Mouse (Mus musculus) midbrain, postnatal 0 days (tissue): ENCODE results near the gene Gm20388. TPM values are rescaled to one million over a fixed set of nuclear protein-coding genes. Genes with fewer than 3 reads are reported as not detected.

Experiments used
- ATAC-seq: fragments of 200-750 bp; cut with Nextera tagmentation; 2 replicates; pipeline ENCODE4 v1.8.0; 2017; ENCODE audit warnings: moderate number of reproducible peaks, mild to moderate bottlenecking, moderate TSS enrichment, moderate library complexity; ENCODE audit not compliant: low FRiP score
- DNase-seq: peaks from one replicate; pipeline ENCODE4 v3.0.0-alpha.2; 2015; ENCODE audit warnings: low spot score
- H3K27ac ChIP-seq: fragments of 300-500 bp; sonication (generic); 2 replicates; pipeline ENCODE4 v1.5.1; 2014; ENCODE audit warnings: low read depth, mild to moderate bottlenecking, low read length, mixed read lengths
- H3K27me3 ChIP-seq: fragments of 300-500 bp; sonication (generic); 2 replicates; pipeline ENCODE4 v1.6.1; 2014; ENCODE audit warnings: low read length, control low read depth, mixed read lengths; ENCODE audit not compliant: insufficient read depth
- H3K36me3 ChIP-seq: fragments of 300-500 bp; sonication (generic); 2 replicates; pipeline ENCODE4 v1.6.1; 2014; ENCODE audit warnings: low read length, control low read depth, mixed read lengths; ENCODE audit not compliant: insufficient read depth
- H3K4me1 ChIP-seq: fragments of 300-500 bp; sonication (generic); 2 replicates; pipeline ENCODE4 v1.6.1; 2014; ENCODE audit warnings: mild to moderate bottlenecking, control low read depth, antibody characterized with exemption, low read length, mixed read lengths; ENCODE audit not compliant: insufficient read depth
- H3K4me2 ChIP-seq: fragments of 300-500 bp; sonication (generic); 2 replicates; pipeline ENCODE4 v1.6.1; 2014; ENCODE audit warnings: low read depth, mild to moderate bottlenecking, low read length, mixed read lengths; ENCODE audit not compliant: poor library complexity, severe bottlenecking
- H3K4me3 ChIP-seq: fragments of 300-500 bp; sonication (generic); 2 replicates; pipeline ENCODE4 v1.5.1; 2014; ENCODE audit warnings: low read depth, mild to moderate bottlenecking, low read length, moderate library complexity
- H3K9ac ChIP-seq: fragments of 300-500 bp; sonication (generic); replicated peaks from 2 replicates; pipeline ENCODE4 v1.6.1; 2014; ENCODE audit warnings: mild to moderate bottlenecking, low read length, moderate library complexity, mixed read lengths; ENCODE audit not compliant: poor library complexity, severe bottlenecking
- H3K9me3 ChIP-seq: fragments of 300-500 bp; sonication (generic); 2 replicates; pipeline ENCODE4 v1.6.1; 2016; ENCODE audit warnings: low read length, control low read depth
- CTCF ChIP-seq: IDR thresholded peaks from 2 replicates; pipeline ENCODE4 v1.5.1; 2016; ENCODE audit warnings: antibody characterized with exemption, mild to moderate bottlenecking
- WGBS: fragments of 180-500 bp; shearing (Covaris S2); extraction: QIAGEN DNeasy Blood & Tissue Kit; methylation state at CpG from one replicate; pipeline ENCODE4 v1.1.7; 2014; 5-methylcytosine and 5-hydroxymethylcytosine counted together
- polyA plus RNA-seq: library from polyadenylated mRNA; unstranded; fragments of >200 nt; fragmentation: Nextera tagmentation; extraction: Ambion mirVana; gene quantifications from 2 replicates; pipeline ENCODE4 v1.2.1, GENCODE M21; 2015
- total RNA-seq: library from RNA; depleted of rRNA; stranded (reverse); fragments of >200 nt; gene quantifications from 2 replicates; pipeline ENCODE4 v1.2.3, GENCODE M21; 2014

Gm20388 gene
- total and polyA plus RNA-seq, 2 experiments from 2014 or later, result 74.2 TPM; not detected in 1

- no peaks in the 10 kb centered on the region for H3K4me1 ChIP-seq
- H3K4me3 ChIP-seq, result no peak overlapping the region
- peak; percentile 45 for TF ChIP-seq CTCF
- H3K36me3 ChIP-seq, result peaks cover 19% of the 10 kb centered on the region
- 64% methylated on average over 17 of the region's 17 CpGs for WGBS
- DNase-seq (no peak), ATAC-seq (no peak)
- H3K27ac ChIP-seq, result no peak overlapping the region
- H3K27me3 ChIP-seq, result no peaks in the 10 kb centered on the region
- no peak overlapping the region for H3K4me2 ChIP-seq
- no peak overlapping the region for H3K9ac ChIP-seq
- no peaks in the 10 kb centered on the region for H3K9me3 ChIP-seq
Measured at GRCm38 (mm10) chr8:121971488-121972058, 2060.9 kb downstream of the Gm20388 start.

GRCm38 (mm10) chr8:121973906-121974305, 2063.3 kb downstream of the Gm20388 start:
- WGBS, result 96% methylated on average over 28 of the region's 28 CpGs
- H3K4me1 ChIP-seq, result no peaks in the 10 kb centered on the region

GRCm38 (mm10) chr8:121977819-121978590, 2067.4 kb downstream of the Gm20388 start:
- H3K36me3 ChIP-seq, result peaks cover 43% of the 10 kb centered on the region
- peak; percentile 58; the same call in 1 of the 2 replicates for ATAC-seq
- no peak overlapping the region for H3K27ac ChIP-seq

More at GRCm38 (mm10) chr8:121973906-121974305, 2063.3 kb downstream of the Gm20388 start:
- no peak for DNase-seq
- Histone ChIP-seq H3K4me2 (no peak overlapping the region), H3K4me3 (no peak overlapping the region), H3K27me3 (no peaks in the 10 kb centered on the region), H3K36me3 (peaks cover 23% of the 10 kb centered on the region), H3K9ac (no peak overlapping the region), H3K27ac (no peak overlapping the region), H3K9me3 (no peaks in the 10 kb centered on the region)
- TF ChIP-seq CTCF, result no peak
- ATAC-seq, result no peak

GRCm38 (mm10) chr8:121978670-121979069, 2068.0 kb downstream of the Gm20388 start:
- no peak overlapping the region for H3K9ac ChIP-seq
- TF ChIP-seq CTCF, result no peak
- 98% methylated on average over 13 of the region's 13 CpGs for WGBS

More at GRCm38 (mm10) chr8:121977819-121978590, 2067.4 kb downstream of the Gm20388 start:
- TF ChIP-seq CTCF, result peak; percentile 94
- DNase-seq, result peak; percentile 88
- H3K4me3 ChIP-seq, result no peak overlapping the region
- no peak overlapping the region for H3K9ac ChIP-seq
- no peaks in the 10 kb centered on the region for H3K9me3 ChIP-seq
- no peak overlapping the region for H3K4me2 ChIP-seq
- 65% methylated on average over 8 of the region's 8 CpGs for WGBS
- H3K27me3 ChIP-seq, result no peaks in the 10 kb centered on the region
- H3K4me1 ChIP-seq, result no peaks in the 10 kb centered on the region

GRCm38 (mm10) chr8:121980792-121981519, 2070.3 kb downstream of the Gm20388 start:
- Histone ChIP-seq H3K36me3 (peaks cover 33% of the 10 kb centered on the region), H3K4me1 (no peaks in the 10 kb centered on the region), H3K4me2 (no peak overlapping the region), H3K9me3 (no peaks in the 10 kb centered on the region), H3K27ac (no peak overlapping the region), H3K27me3 (no peaks in the 10 kb centered on the region), H3K9ac (no peak overlapping the region), H3K4me3 (no peak overlapping the region)
- TF ChIP-seq CTCF, result no peak
- DNase-seq, result no peak
- WGBS, result 91% methylated on average over 11 of the region's 11 CpGs
- no peak for ATAC-seq

More at GRCm38 (mm10) chr8:121978670-121979069, 2068.0 kb downstream of the Gm20388 start:
- no peak overlapping the region for H3K27ac ChIP-seq
- H3K4me1 ChIP-seq, result no peaks in the 10 kb centered on the region
- ATAC-seq, result no peak
- H3K36me3 ChIP-seq, result peaks cover 46% of the 10 kb centered on the region
- no peak overlapping the region for H3K4me3 ChIP-seq
- no peak for DNase-seq
- no peak overlapping the region for H3K4me2 ChIP-seq
- no peaks in the 10 kb centered on the region for H3K27me3 ChIP-seq
- no peaks in the 10 kb centered on the region for H3K9me3 ChIP-seq

GRCm38 (mm10) chr8:121981520-121981895, 2070.9 kb downstream of the Gm20388 start:
- TF ChIP-seq CTCF, result no peak
- ATAC-seq (no peak), DNase-seq (no peak)
- Histone ChIP-seq H3K4me3 (no peak overlapping the region), H3K4me1 (no peaks in the 10 kb centered on the region), H3K27ac (no peak overlapping the region), H3K27me3 (no peaks in the 10 kb centered on the region), H3K9ac (no peak overlapping the region), H3K4me2 (no peak overlapping the region), H3K36me3 (peaks cover 28% of the 10 kb centered on the region), H3K9me3 (no peaks in the 10 kb centered on the region)
- 72% methylated on average over 7 of the region's 7 CpGs for WGBS
